ENCODE assay signal across 25 mouse cellular contexts in the genomic region with DNA sequence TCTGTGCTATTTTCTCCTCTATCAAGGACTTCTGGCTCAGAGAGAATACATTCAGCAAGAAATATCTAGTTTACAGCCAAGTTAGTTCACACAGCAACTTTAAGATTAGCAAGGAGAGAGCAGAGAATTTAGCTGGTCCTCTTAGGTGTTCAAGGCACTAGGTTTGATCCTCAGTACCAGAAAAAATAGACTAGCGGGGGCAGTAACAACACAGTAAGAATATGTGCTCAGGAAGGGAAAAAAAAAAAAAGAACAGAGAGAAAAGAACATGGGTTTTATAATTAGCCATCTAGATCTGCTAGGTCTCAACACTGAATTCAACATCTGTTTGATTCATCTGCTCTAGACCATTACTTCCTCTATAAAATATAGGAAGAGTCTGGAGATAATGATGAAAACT. TPM values are rescaled to one million over a fixed set of nuclear protein-coding genes. Genes with fewer than 3 reads are reported as not detected.
DNase-seq lines count a peak whose midpoint lies in the region; ATAC-seq and TF ChIP-seq lines count a peak whose summit lies in the region.
"Had no signal": no experiment of that assay in that cellular context is flagged by ENCODE, and none has a peak within 500 bp of the region (broad histone marks: within the 10 kb centered on the region; RNA-seq: fewer than 3 reads in every experiment).

No protein-coding gene starts in this region.

- no peak overlapping the region for H3K4me3 ChIP-seq in layer of hippocampus, adult 2 months
- no peak overlapping the region for H3K4me3 ChIP-seq in liver, embryonic 11.5 days (ENCODE audit: low read depth, low read length)
- H3K4me3 ChIP-seq: embryonic facial prominence, embryonic 13.5 days; embryonic facial prominence, embryonic 15.5 days; erythroblast, embryonic 14.5 days; forebrain, embryonic 10.5 days; forebrain, embryonic 12.5 days had no signal

- H3K27me3 ChIP-seq in liver, embryonic 11.5 days (replicated peaks; ENCODE audit: control insufficient read depth, insufficient read depth, low read length) = no peaks in the 10 kb centered on the region
- H3K27me3 ChIP-seq: embryonic facial prominence, embryonic 13.5 days; embryonic facial prominence, embryonic 15.5 days; forebrain, embryonic 12.5 days; Patski had no signal

- no peaks in the 10 kb centered on the region for H3K9me3 ChIP-seq in liver, embryonic 11.5 days (ENCODE audit: control insufficient read depth, low read length)
- H3K9me3 ChIP-seq: embryonic facial prominence, embryonic 13.5 days; embryonic facial prominence, embryonic 15.5 days; forebrain, embryonic 10.5 days; forebrain, embryonic 12.5 days had no signal

- peak overlapping the region; percentile 28; the same call in 1 of the 2 replicates for H3K27ac ChIP-seq in layer of hippocampus, adult 2 months
- H3K27ac ChIP-seq in liver, embryonic 11.5 days (ENCODE audit: low read depth, low read length) = no peak overlapping the region
- H3K27ac ChIP-seq: embryonic facial prominence, embryonic 13.5 days; embryonic facial prominence, embryonic 15.5 days; forebrain, embryonic 10.5 days; forebrain, embryonic 12.5 days had no signal

- WGBS in liver, embryonic 11.5 days = 97% methylated on average over 1 of the region's 1 CpGs

- no peaks in the 10 kb centered on the region for H3K4me1 ChIP-seq in liver, embryonic 11.5 days (replicated peaks; ENCODE audit: control insufficient read depth, insufficient read depth, low read length)
- H3K4me1 ChIP-seq: embryonic facial prominence, embryonic 13.5 days; embryonic facial prominence, embryonic 15.5 days; forebrain, embryonic 10.5 days; forebrain, embryonic 12.5 days had no signal

- no peak for DNase-seq in layer of hippocampus, adult 2 months (ENCODE audit: low spot score in 2 of 2)
- no peak for DNase-seq in layer of hippocampus, adult 9-10 months (ENCODE audit: low spot score)
- DNase-seq in brain, adult 2 months (ENCODE audit: low read depth, low spot score) = peak; percentile 53
- DNase-seq in liver, embryonic 11.5 days (ENCODE audit: low spot score) = no peak
- DNase-seq in lung, postnatal 14 days = no peak
- DNase-seq: adrenal gland, adult 8-10 months; adrenal gland, postnatal 14 days; adrenal gland, postnatal 36 days; cerebellum, adult 11 months; cerebellum, adult 18-20 months; cerebellum, adult 8-10 months; cerebellum, adult 9-11 months; cerebellum, postnatal 14 days; cerebellum, postnatal 36 days; embryo, embryonic 11 days had no signal

- H3K4me2 ChIP-seq in liver, embryonic 11.5 days = no peak overlapping the region
- H3K4me2 ChIP-seq: embryonic facial prominence, embryonic 13.5 days; embryonic facial prominence, embryonic 15.5 days; forebrain, embryonic 12.5 days had no signal

- TF ChIP-seq CTCF in layer of hippocampus, adult 2 months (conservative IDR thresholded peaks at IDR 0.05) = no peak

- no peak overlapping the region for H3K9ac ChIP-seq in liver, embryonic 11.5 days (ENCODE audit: low read depth, low read length)
- H3K9ac ChIP-seq: embryonic facial prominence, embryonic 13.5 days; embryonic facial prominence, embryonic 15.5 days; forebrain, embryonic 12.5 days had no signal

- peaks cover 6% of the 10 kb centered on the region; the same call in 1 of the 2 replicates for H3K36me3 ChIP-seq in liver, embryonic 11.5 days (ENCODE audit: control insufficient read depth, insufficient read depth, low read length)

- ATAC-seq in liver, embryonic 11.5 days (replicated peaks; ENCODE audit: low FRiP score) = no peak
- ATAC-seq: activated CD4-positive, CD25-positive, alpha-beta regulatory T cell, adult 4 months; forebrain, embryonic 14.5 days; forebrain, embryonic 16.5 days; Patski had no signal

RNA-seq across cellular contexts. Expression of a gene that starts 18.7 kb away (rescaled TPM):
- 10 to 100 TPM; 64.1 to 71.0 TPM for total RNA-seq in layer of hippocampus, adult 2 months (2021)
- polyA plus RNA-seq in liver, embryonic 11.5 days (2014; fragmentation: Nextera tagmentation; extraction: Ambion mirVana) = 10.9 and 12.8 TPM in 2 replicates

RNA-seq across cellular contexts. Expression of a gene that starts 22.8 kb away (rescaled TPM):
- 10 to 100 TPM; 43.5 to 46.1 TPM for total RNA-seq in layer of hippocampus, adult 2 months (2021)
- 109 and 111 TPM in 2 replicates for polyA plus RNA-seq in liver, embryonic 11.5 days (2014; fragmentation: Nextera tagmentation; extraction: Ambion mirVana)

RNA-seq across cellular contexts. Expression of a gene that starts 36.2 kb away (rescaled TPM):
- total RNA-seq in layer of hippocampus, adult 2 months (2021) = under 1 TPM in 1 of 2 experiments, not detected in 1; 0.71 TPM
- polyA plus RNA-seq in liver, embryonic 11.5 days (2014; fragmentation: Nextera tagmentation; extraction: Ambion mirVana) = 1.1 TPM in 2 replicates
- total RNA-seq: adrenal gland, postnatal 14 days; common myeloid progenitor, adult 5-6 weeks had no signal
- polyA plus RNA-seq: erythroblast, embryonic 14.5 days had no signal

RNA-seq across cellular contexts. Expression of a gene that starts 45.7 kb away (rescaled TPM):
- total RNA-seq in layer of hippocampus, adult 2 months (2021) = 100 to 1,000 TPM; 158 to 160 TPM
- polyA plus RNA-seq in liver, embryonic 11.5 days (2014; fragmentation: Nextera tagmentation; extraction: Ambion mirVana) = 290 and 304 TPM in 2 replicates

RNA-seq across cellular contexts. Expression of a gene that starts 45.7 kb away (rescaled TPM):
- total RNA-seq in layer of hippocampus, adult 2 months (2021) = 10 to 100 TPM; 50.4 to 57.5 TPM
- polyA plus RNA-seq in liver, embryonic 11.5 days (2014; fragmentation: Nextera tagmentation; extraction: Ambion mirVana) = 53.1 and 58.5 TPM in 2 replicates
